Mouse (Mus musculus) adrenal gland, adult 18-20 months (tissue): Measurements from ENCODE around the gene Olfr120. TPM values are rescaled to one million over a fixed set of nuclear protein-coding genes. Genes with fewer than 3 reads are reported as not detected.
"Not testable (repeated sequence)": the region's sequence is repeated elsewhere in the genome, so short reads cannot be mapped to it uniquely, and the experiment has no call there.

ENCODE experiments used
- DNase-seq, 2 experiments: peaks; one replicate each; pipeline ENCODE4 v3.0.0; 2021 to 2022; ENCODE audit warnings: low spot score in 2 of 2
- long read RNA-seq, 2 experiments: library from polyadenylated mRNA; stranded (forward); transcript quantifications; one replicate each; pipeline ENCODE4 v2.0.0; 2021
- total RNA-seq, 2 experiments: library from RNA; stranded (reverse); gene quantifications; 1 replicate in 1 of 2; 2 replicates in 1 of 2; pipeline ENCODE4 v1.2.3; 2021

Gene Olfr120
- total RNA-seq: not detected
- long read RNA-seq, experiment 1: 0 reads
- long read RNA-seq, experiment 2: 0 reads

DNA sequence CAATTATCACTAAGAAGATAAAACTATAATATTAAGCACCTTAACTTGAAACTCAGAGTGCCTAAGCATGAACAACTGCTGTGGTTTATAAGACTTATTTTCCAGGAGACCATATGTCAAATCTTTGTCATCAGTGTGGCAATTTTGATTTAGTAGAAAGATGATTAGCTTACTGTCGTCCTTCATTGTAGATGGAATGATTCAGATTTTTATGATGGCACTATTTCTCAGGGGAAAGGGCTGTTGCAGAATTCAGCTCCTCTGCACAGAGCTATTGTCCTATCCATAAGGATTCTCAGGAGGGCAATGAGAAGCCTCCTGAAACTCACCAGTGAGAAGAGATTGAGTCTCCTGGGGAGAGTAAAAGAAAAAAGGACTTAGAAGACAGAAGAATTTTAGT lies at the start of gene Olfr120:
Gene Olfr120, plus strand, starts transcription at position 301 of the 400 bp plus-strand sequence.
- DNase-seq: no peak

DNA sequence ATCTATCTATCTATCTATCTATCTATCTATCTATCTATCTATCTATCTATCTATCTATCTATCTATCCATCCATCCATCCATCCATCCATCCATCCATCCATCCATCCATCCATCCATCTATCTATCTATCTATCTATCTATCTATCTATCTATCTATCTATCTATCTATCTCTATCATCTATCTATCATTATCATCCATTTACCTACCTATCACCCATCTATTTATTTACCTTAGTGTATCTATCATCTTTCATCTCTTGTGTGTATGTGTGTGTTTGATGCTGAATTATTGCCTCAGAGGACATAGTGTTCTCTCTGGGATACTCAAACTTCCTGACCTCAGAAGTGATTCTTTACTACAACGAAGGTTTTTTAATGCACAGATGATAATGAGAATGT lies 25.3 kb upstream of the Olfr120 start, which contains the start of gene Olfr119:
Gene Olfr119, plus strand, starts transcription at position 301 of the 400 bp plus-strand sequence.
- DNase-seq: not testable (repeated sequence)

DNA sequence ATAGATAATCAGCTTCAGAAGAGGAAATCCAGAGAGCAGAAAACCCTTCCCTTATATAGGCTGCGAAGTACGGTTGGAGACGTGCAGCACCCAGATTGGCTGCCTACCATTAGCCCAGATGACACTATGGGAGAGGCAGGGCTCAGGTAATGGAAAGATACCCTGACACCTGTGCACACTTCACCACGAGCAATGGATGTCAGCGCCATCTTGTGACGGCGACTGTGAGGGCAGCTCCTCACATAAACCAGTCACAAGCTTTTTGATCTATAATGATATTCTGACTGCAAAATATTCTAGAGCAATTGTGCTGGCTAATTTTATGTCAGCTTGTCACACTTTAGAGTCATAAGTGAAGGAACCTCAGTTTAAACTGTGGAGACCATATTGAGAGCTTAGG lies 16.5 kb downstream of the Olfr120 start:
- no peak for DNase-seq

DNA sequence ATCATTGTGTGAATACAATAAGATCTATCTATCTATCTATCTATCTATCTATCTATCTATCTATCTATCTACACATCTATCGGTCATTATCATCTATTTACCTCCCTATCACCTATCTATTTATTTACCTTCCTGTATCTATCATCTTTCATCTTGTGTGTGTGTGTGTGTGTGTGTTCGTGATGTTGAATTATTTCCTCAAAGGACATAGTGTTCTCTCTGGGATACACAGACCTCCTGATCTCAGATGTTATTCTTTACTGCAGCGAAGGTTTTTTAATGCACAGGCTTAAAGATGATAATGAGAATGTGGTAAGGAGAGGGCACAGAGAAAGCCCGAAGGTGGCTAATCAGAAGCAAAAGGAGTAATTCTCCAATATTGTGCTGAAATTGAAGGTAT lies 46.7 kb downstream of the Olfr120 start, which contains the start of gene Olfr122:
Gene Olfr122, plus strand, starts transcription at position 301 of the 400 bp plus-strand sequence.
- DNase-seq: no peak

Other genes starting within 250 kb of the Olfr120 start
- gene H2-M2, start 238.3 kb upstream of the Olfr120 start, total RNA-seq: 1 to 10 TPM; 1.6 to 9.0 TPM
- not detected for gene Olfr110, start 229.3 kb upstream of the Olfr120 start, total RNA-seq
- gene Olfr111, start 213.8 kb upstream of the Olfr120 start, total RNA-seq: under 1 TPM; 0.30 to 0.58 TPM
- not detected for gene Olfr112, start 152.4 kb upstream of the Olfr120 start, total RNA-seq
- not detected for gene Olfr113, start 144.1 kb upstream of the Olfr120 start, total RNA-seq
- gene Olfr114, start 129.1 kb upstream of the Olfr120 start, total RNA-seq: not detected
- not detected for gene Olfr115, start 94.7 kb upstream of the Olfr120 start, total RNA-seq
- gene Olfr116, start 94.6 kb upstream of the Olfr120 start, total RNA-seq: not detected
- not detected for gene Olfr117, start 58.0 kb upstream of the Olfr120 start, total RNA-seq
- gene Olfr118, start 54.8 kb upstream of the Olfr120 start, total RNA-seq: not detected
- gene Olfr119, start 25.2 kb upstream of the Olfr120 start, total RNA-seq: not detected
- not detected for gene Olfr121, start 27.0 kb downstream of the Olfr120 start, total RNA-seq
- not detected for gene Olfr122, start 46.8 kb downstream of the Olfr120 start, total RNA-seq
- not detected for gene Olfr123, start 71.7 kb downstream of the Olfr120 start, total RNA-seq
- not detected for gene Olfr124, start 78.1 kb downstream of the Olfr120 start, total RNA-seq
- not detected for gene Olfr125, start 111.1 kb downstream of the Olfr120 start, total RNA-seq
- gene Olfr126, start 125.7 kb downstream of the Olfr120 start, total RNA-seq: not detected
- gene Olfr127, start 178.6 kb downstream of the Olfr120 start, total RNA-seq: not detected
- gene Olfr128, start 198.7 kb downstream of the Olfr120 start, total RNA-seq: not detected
- not detected for gene Olfr761, start 231.3 kb downstream of the Olfr120 start, total RNA-seq